Mouse (Mus musculus): ENCODE results near the gene Aftph. TPM values are rescaled to one million over a fixed set of nuclear protein-coding genes. Genes with fewer than 3 reads are reported as not detected.

Gene Aftph
- total RNA-seq, 2 experiments from 2014 or later: 18.1 to 22.2 TPM

- DNase-seq (ENCODE audit: low spot score): no peak
Measured at GRCm38 (mm10) chr11:20647902-20648625, 93.3 kb downstream of the Aftph start.

- no peak for DNase-seq (ENCODE audit: low spot score)
Measured at GRCm38 (mm10) chr11:20646986-20647726, 94.2 kb downstream of the Aftph start.

GRCm38 (mm10) chr11:20646142-20646541, 95.2 kb downstream of the Aftph start:
- no peak for DNase-seq (ENCODE audit: low spot score)

- no peak for DNase-seq (ENCODE audit: low spot score)
Measured at GRCm38 (mm10) chr11:20645521-20645920, 95.9 kb downstream of the Aftph start.

DNA sequence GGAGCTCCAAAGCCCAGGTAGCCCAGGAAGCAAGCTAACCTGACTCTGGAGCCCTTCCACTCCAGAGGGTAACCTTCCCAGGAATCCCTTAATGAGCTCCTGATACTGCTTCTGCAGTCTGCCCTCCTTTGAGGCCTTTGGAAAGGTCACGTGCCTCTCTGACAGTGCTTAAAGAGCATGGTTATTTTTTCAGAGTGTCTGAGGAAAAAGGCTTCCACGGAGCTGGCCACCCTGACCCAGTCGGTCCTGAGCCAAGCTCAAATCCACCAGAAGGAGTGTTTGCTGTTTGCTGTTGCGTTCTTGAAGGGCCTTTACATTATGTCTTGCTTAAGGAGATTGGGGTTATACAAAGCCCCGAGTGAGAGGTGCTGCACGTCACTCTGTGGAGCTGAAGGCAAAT, 96.5 kb downstream of the Aftph start:
- no peak for DNase-seq (ENCODE audit: low spot score)

- DNase-seq (ENCODE audit: low spot score): no peak
Measured at GRCm38 (mm10) chr11:20644166-20644565, 97.2 kb downstream of the Aftph start.

DNA sequence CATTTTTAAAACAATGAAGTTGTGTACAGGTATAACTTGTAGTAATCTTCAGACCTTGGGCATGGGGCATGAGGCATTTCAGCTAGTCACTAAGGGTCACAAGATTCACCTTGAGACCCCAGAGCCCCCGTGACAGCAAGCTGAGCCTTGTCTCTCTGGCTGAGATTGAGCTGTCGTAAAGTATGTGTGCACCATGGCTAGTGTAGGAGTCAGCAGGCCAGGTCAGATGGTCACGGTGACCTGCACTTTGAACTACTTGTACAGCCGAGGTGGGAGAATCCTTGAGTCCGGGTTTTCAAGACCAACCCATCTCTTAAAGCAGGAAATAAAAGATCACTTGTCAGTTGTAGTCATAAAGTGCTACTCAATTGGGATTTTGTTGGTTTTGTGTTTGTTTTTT, 98.2 kb downstream of the Aftph start:
- no peak for DNase-seq (ENCODE audit: low spot score)

GRCm38 (mm10) chr11:20642321-20642720, 99.1 kb downstream of the Aftph start:
- no peak for DNase-seq (ENCODE audit: low spot score)

GRCm38 (mm10) chr11:20639918-20640447, 101.4 kb downstream of the Aftph start:
- peak; percentile 39 for DNase-seq (ENCODE audit: low spot score)

DNA sequence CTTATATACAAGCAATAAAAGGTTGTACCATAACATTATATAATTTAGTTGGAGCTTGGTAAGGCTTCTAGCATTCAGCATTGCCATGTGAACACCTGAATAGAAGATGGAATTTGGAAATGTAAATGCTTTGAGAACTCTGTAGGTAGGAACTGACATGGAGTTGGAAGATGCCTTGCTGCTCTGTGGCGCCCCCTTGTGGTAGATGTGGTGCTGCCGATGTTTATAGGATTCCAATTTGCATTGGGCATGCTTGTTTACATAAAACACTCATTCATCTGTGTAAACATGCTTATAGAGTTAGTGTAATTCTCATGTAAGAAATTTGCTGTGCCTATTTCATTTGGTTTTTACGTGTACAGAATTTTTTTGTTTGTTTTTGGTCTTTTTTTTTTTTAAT, 102.5 kb downstream of the Aftph start:
- DNase-seq (ENCODE audit: low spot score): peak; percentile 76

DNA sequence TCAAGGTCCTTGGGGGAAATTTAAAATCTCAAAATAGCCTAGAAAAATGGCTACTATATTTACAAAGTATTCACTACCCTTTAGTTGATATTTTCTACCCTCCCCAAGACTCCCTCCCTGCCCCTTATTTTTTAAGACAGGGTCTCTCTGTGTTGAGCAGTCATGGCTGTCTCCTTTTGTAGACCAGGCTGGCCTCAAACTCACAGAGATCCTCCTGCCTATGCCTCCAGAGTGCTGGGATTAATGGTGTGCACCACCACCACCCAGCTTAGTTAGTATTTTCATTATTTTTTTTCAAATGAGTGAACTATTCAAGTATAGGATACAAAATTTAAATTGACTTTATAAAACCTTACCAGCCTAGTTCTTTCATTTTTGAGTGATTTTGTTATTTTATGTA, 104.3 kb downstream of the Aftph start:
- DNase-seq (ENCODE audit: low spot score): no peak

DNA sequence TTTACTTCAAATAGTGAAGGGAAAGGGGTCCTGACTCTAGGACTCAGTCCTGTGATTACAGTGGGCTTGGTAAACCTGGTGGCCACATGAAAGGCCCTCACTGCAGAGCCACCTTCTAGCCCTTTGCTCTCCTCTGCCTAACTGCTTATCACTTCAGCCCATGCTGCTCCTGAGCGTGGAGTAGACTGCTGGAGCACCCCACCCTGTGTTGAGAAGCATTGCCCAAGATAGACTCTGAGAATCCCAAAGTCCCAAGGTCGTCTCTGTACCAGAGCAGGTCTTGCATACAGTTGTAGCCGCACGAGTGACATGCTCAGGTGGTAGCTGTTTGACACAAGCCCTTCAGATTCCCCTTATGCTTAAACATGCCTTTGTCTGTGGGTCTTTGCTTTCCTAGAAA, 105.3 kb downstream of the Aftph start:
- DNase-seq (ENCODE audit: low spot score): no peak

DNA sequence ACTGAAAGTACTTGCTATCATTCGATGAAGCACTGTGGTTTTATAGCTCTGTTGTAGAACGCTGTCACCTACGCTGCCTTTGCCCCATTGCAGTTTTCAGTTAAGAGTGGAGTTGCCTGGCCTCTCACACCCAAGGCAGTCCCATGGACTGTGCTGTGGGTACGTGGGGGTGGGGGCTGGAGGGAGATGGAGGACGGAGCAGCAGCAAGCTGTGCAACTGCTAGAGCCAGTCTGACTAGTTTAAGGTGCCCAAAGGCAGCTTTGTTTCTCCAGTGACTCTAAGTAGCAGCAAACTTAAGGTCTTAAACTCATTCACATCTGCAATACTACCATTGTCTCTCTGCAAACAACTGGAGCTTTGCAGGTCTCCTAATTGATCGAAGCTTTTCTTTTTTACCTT, 105.7 kb downstream of the Aftph start:
- DNase-seq (ENCODE audit: low spot score): no peak

Other genes starting within 250 kb of the Aftph start
- gene Sertad2, start 198.3 kb downstream of the Aftph start, total RNA-seq (2021): 10 to 100 TPM; 12.4 to 12.8 TPM
- gene Lgalsl, start 89.5 kb upstream of the Aftph start, total RNA-seq (2021): 10 to 100 TPM; 69.7 to 76.0 TPM

Data from gastrocnemius, adult 18-20 months (tissue).